Mouse (Mus musculus): ENCODE data around the gene Pard3. TPM values are rescaled to one million over a fixed set of nuclear protein-coding genes. Genes with fewer than 3 reads are reported as not detected.
"Not testable (repeated sequence)": the region's sequence is repeated elsewhere in the genome, so short reads cannot be mapped to it uniquely, and the experiment has no call there.

Pard3 gene
- polyA plus RNA-seq, 1 experiment from 2014 or later = 33.8 TPM

- Histone ChIP-seq H3K36me3 (ENCODE audit: insufficient read depth) (no peaks in the 10 kb centered on the region), H3K9me3 (ENCODE audit: low read depth, low read length) (no peaks in the 10 kb centered on the region), H3K4me2 (no peak overlapping the region), H3K9ac (no peak overlapping the region), H3K4me1 (ENCODE audit: insufficient read depth) (peaks cover under 1% of the 10 kb centered on the region; the same call in 1 of the 2 replicates), H3K4me3 (ENCODE audit: low read depth, low read length) (no peak overlapping the region), H3K27me3 (ENCODE audit: insufficient read depth, low read length) (no peaks in the 10 kb centered on the region), H3K27ac (ENCODE audit: low read depth) (no peak overlapping the region)
- ATAC-seq (ENCODE audit: insufficient read depth) = no peak
- WGBS = 60% methylated on average over 1 of the region's 1 CpGs
- no peak for TF ChIP-seq CTCF (IDR thresholded peaks at IDR 0.05; ENCODE audit: low read depth)
- no peak for DNase-seq
Observed at GRCm38 (mm10) chr8:127162821-127163220, 99.1 kb downstream of the Pard3 start.

- Histone ChIP-seq H3K4me3 (ENCODE audit: low read depth, low read length) (no peak overlapping the region), H3K27ac (ENCODE audit: low read depth) (no peak overlapping the region), H3K36me3 (ENCODE audit: insufficient read depth) (no peaks in the 10 kb centered on the region), H3K9ac (no peak overlapping the region), H3K27me3 (ENCODE audit: insufficient read depth, low read length) (no peaks in the 10 kb centered on the region), H3K9me3 (ENCODE audit: low read depth, low read length) (no peaks in the 10 kb centered on the region), H3K4me2 (no peak overlapping the region), H3K4me1 (ENCODE audit: insufficient read depth) (peaks cover 2% of the 10 kb centered on the region; the same call in 1 of the 2 replicates)
- ATAC-seq (ENCODE audit: insufficient read depth) (no peak), DNase-seq (no peak)
- 90% methylated on average over 12 of the region's 12 CpGs for WGBS
- no peak for TF ChIP-seq CTCF (IDR thresholded peaks at IDR 0.05; ENCODE audit: low read depth)
Observed at GRCm38 (mm10) chr8:127164326-127165280, 100.9 kb downstream of the Pard3 start.

- Histone ChIP-seq H3K27ac (ENCODE audit: low read depth) (no peak overlapping the region), H3K4me1 (ENCODE audit: insufficient read depth) (peaks cover 2% of the 10 kb centered on the region; the same call in 1 of the 2 replicates), H3K9ac (no peak overlapping the region), H3K36me3 (ENCODE audit: insufficient read depth) (no peaks in the 10 kb centered on the region), H3K27me3 (ENCODE audit: insufficient read depth, low read length) (no peaks in the 10 kb centered on the region), H3K9me3 (ENCODE audit: low read depth, low read length) (no peaks in the 10 kb centered on the region), H3K4me2 (no peak overlapping the region), H3K4me3 (ENCODE audit: low read depth, low read length) (no peak overlapping the region)
- 73% methylated on average over 2 of the region's 2 CpGs for WGBS
- DNase-seq (no peak), ATAC-seq (ENCODE audit: insufficient read depth) (no peak)
- no peak for TF ChIP-seq CTCF (IDR thresholded peaks at IDR 0.05; ENCODE audit: low read depth)
Observed at GRCm38 (mm10) chr8:127168496-127168895, 104.8 kb downstream of the Pard3 start.

- 94% methylated on average over 5 of the region's 5 CpGs for WGBS
- no peak for TF ChIP-seq CTCF (IDR thresholded peaks at IDR 0.05; ENCODE audit: low read depth)
- ATAC-seq (ENCODE audit: insufficient read depth) (no peak), DNase-seq (no peak)
- Histone ChIP-seq H3K4me2 (no peak overlapping the region), H3K9ac (no peak overlapping the region), H3K9me3 (ENCODE audit: low read depth, low read length) (no peaks in the 10 kb centered on the region), H3K4me3 (ENCODE audit: low read depth, low read length) (no peak overlapping the region), H3K27ac (ENCODE audit: low read depth) (no peak overlapping the region), H3K27me3 (ENCODE audit: insufficient read depth, low read length) (no peaks in the 10 kb centered on the region), H3K36me3 (ENCODE audit: insufficient read depth) (no peaks in the 10 kb centered on the region), H3K4me1 (ENCODE audit: insufficient read depth) (peaks cover 2% of the 10 kb centered on the region; the same call in 1 of the 2 replicates)
Observed at GRCm38 (mm10) chr8:127169361-127169760, 105.7 kb downstream of the Pard3 start.

GRCm38 (mm10) chr8:127170372-127170771, 106.7 kb downstream of the Pard3 start:
- H3K4me3 ChIP-seq (ENCODE audit: low read depth, low read length); ATAC-seq (ENCODE audit: insufficient read depth); H3K9me3 ChIP-seq (ENCODE audit: low read depth, low read length); H3K36me3 ChIP-seq (ENCODE audit: insufficient read depth); H3K9ac ChIP-seq; H3K27me3 ChIP-seq (ENCODE audit: insufficient read depth, low read length); DNase-seq; H3K4me1 ChIP-seq (ENCODE audit: insufficient read depth); H3K27ac ChIP-seq (ENCODE audit: low read depth); H3K4me2 ChIP-seq: not testable (repeated sequence)
- WGBS = 63% methylated on average over 2 of the region's 2 CpGs

- no peak overlapping the region for H3K27ac ChIP-seq (ENCODE audit: low read depth)
- 65% methylated on average over 3 of the region's 3 CpGs for WGBS
- no peak for ATAC-seq (ENCODE audit: insufficient read depth)
- no peak for TF ChIP-seq CTCF (IDR thresholded peaks at IDR 0.05; ENCODE audit: low read depth)
- H3K27me3 ChIP-seq (ENCODE audit: insufficient read depth, low read length) = no peaks in the 10 kb centered on the region
- H3K36me3 ChIP-seq (ENCODE audit: insufficient read depth) = no peaks in the 10 kb centered on the region
- H3K4me3 ChIP-seq (ENCODE audit: low read depth, low read length) = no peak overlapping the region
- no peaks in the 10 kb centered on the region for H3K9me3 ChIP-seq (ENCODE audit: low read depth, low read length)
- H3K9ac ChIP-seq = no peak overlapping the region
- H3K4me1 ChIP-seq (ENCODE audit: insufficient read depth) = peaks cover 2% of the 10 kb centered on the region; the same call in 1 of the 2 replicates
- no peak overlapping the region for H3K4me2 ChIP-seq
- DNase-seq = no peak
Observed at GRCm38 (mm10) chr8:127170930-127171329, 107.2 kb downstream of the Pard3 start.

GRCm38 (mm10) chr8:127173483-127173882, 109.8 kb downstream of the Pard3 start:
- Histone ChIP-seq H3K4me1 (ENCODE audit: insufficient read depth) (no peaks in the 10 kb centered on the region), H3K4me2 (no peak overlapping the region), H3K4me3 (ENCODE audit: low read depth, low read length) (no peak overlapping the region), H3K36me3 (ENCODE audit: insufficient read depth) (no peaks in the 10 kb centered on the region), H3K27me3 (ENCODE audit: insufficient read depth, low read length) (no peaks in the 10 kb centered on the region), H3K9me3 (ENCODE audit: low read depth, low read length) (no peaks in the 10 kb centered on the region), H3K27ac (ENCODE audit: low read depth) (no peak overlapping the region), H3K9ac (no peak overlapping the region)
- no peak for TF ChIP-seq CTCF (IDR thresholded peaks at IDR 0.05; ENCODE audit: low read depth)
- 84% methylated on average over 5 of the region's 5 CpGs for WGBS
- DNase-seq = no peak
- no peak for ATAC-seq (ENCODE audit: insufficient read depth)
